Mouse (Mus musculus) lung, embryonic 14.5 days (tissue): ENCODE measurements around the gene Ext2. TPM values are rescaled to one million over a fixed set of nuclear protein-coding genes. Genes with fewer than 3 reads are reported as not detected.
A peak's percentile ranks its signal among the peaks of the same experiment; 100 is the strongest.

ENCODE experiments used
- ATAC-seq: fragments of 200-750 bp; cut with Nextera tagmentation; 2 replicates; pipeline ENCODE4 v1.8.0; 2017; ENCODE audit warnings: mild to moderate bottlenecking, moderate TSS enrichment, moderate library complexity; ENCODE audit not compliant: insufficient read depth
- DNase-seq: peaks from one replicate; pipeline ENCODE4 v3.0.0-alpha.2; 2015
- H3K27ac ChIP-seq: fragments of 300-500 bp; sonication (generic); 2 replicates; pipeline ENCODE4 v1.5.1; 2014; ENCODE audit warnings: low read depth, mild to moderate bottlenecking, moderate library complexity
- H3K27me3 ChIP-seq: fragments of 300-500 bp; sonication (generic); 2 replicates; pipeline ENCODE4 v1.6.1; 2014; ENCODE audit warnings: low read length, control low read depth; ENCODE audit not compliant: insufficient read depth
- H3K36me3 ChIP-seq: fragments of 300-500 bp; sonication (generic); 2 replicates; pipeline ENCODE4 v1.6.1; 2014; ENCODE audit warnings: control low read depth; ENCODE audit not compliant: insufficient read depth
- H3K4me1 ChIP-seq: fragments of 300-500 bp; sonication (generic); 2 replicates; pipeline ENCODE4 v1.6.1; 2014; ENCODE audit warnings: antibody characterized with exemption, control low read depth; ENCODE audit not compliant: insufficient read depth
- H3K4me2 ChIP-seq: fragments of 300-500 bp; sonication (generic); 2 replicates; pipeline ENCODE4 v1.6.1; 2014; ENCODE audit warnings: mild to moderate bottlenecking
- H3K4me3 ChIP-seq: fragments of 300-500 bp; sonication (generic); 2 replicates; pipeline ENCODE4 v1.5.1; 2014; ENCODE audit warnings: low read depth, low read length
- H3K9ac ChIP-seq: fragments of 300-500 bp; sonication (generic); 2 replicates; pipeline ENCODE4 v1.6.1; 2014
- H3K9me3 ChIP-seq: fragments of 300-500 bp; sonication (generic); 2 replicates; pipeline ENCODE4 v1.6.1; 2016; ENCODE audit warnings: low read depth, low read length, control low read depth
- CTCF ChIP-seq: IDR thresholded peaks from 2 replicates; pipeline ENCODE4 v1.5.1; 2016; ENCODE audit warnings: antibody characterized with exemption, low read depth
- WGBS: fragments of 180-500 bp; shearing (Covaris S2); extraction: QIAGEN DNeasy Blood & Tissue Kit; methylation state at CpG from one replicate; pipeline ENCODE4 v1.1.7; 2014; 5-methylcytosine and 5-hydroxymethylcytosine counted together
- polyA plus RNA-seq: library from polyadenylated mRNA; unstranded; fragments of >200 nt; fragmentation: Nextera tagmentation; extraction: Ambion mirVana; gene quantifications from 2 replicates; pipeline ENCODE4 v1.2.1, GENCODE M21; 2014

The Ext2 gene
- polyA plus RNA-seq, 1 experiment from 2014 or later = 138 TPM

DNA sequence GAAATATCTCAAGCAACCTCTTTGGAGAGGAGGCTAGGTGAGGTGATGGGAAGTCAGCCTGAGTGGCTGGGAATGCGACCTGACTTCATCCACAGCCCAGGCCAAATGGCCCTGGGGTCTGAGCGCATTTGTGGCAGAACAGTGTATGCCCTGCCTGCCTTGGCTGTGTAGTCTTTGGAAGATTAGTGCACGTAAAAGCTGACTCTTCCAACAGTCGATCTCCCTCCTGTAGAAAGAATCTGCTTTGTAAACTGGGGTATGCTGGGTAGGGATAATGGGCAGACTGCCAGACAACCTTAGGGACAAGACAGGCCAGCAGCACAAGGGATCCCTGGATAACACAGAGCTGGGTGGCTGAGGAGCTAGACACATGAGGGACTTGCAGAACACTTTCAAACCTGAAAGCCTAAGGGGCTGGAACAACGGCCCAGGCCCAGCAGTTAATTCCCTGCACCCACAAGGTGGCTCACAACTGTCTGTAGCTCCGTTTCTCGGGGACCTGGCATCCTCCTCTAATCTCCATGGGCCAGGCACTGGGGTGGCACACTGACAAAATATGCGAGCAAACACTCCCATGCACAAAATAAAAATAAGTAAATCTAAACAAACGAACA lies 38.3 kb downstream of the Ext2 start:
- Histone ChIP-seq H3K9ac (no peak overlapping the region), H3K4me2 (no peak overlapping the region), H3K36me3 (peaks cover 22% of the 10 kb centered on the region; the same call in 1 of the 2 replicates), H3K4me1 (peaks cover 8% of the 10 kb centered on the region), H3K9me3 (no peaks in the 10 kb centered on the region), H3K4me3 (no peak overlapping the region), H3K27ac (no peak overlapping the region), H3K27me3 (no peaks in the 10 kb centered on the region)
- DNase-seq (no peak), ATAC-seq (no peak)
- 78% methylated on average over 9 of the region's 9 CpGs for WGBS
- no peak for TF ChIP-seq CTCF

DNA sequence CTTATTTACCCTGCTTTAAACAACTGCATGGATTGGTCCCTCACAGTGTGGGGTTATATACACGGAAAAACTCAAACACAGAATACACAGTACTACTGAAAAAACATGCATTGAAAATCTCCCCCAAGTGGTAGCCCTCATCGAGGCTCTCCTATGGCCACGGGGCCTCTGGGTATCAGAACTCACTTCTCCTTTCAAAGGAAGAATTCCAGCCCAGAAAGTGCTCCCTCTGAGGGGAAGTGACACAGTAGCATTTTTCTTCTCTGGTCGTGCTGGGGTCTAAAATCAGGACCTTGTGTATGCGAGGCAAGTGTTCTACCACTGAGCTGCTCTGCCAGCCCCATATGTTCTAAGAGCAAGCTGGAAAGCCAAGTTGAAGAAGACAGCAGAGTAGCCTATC lies 39.7 kb downstream of the Ext2 start:
- H3K27me3 ChIP-seq = no peaks in the 10 kb centered on the region
- H3K9ac ChIP-seq = no peak overlapping the region
- H3K9me3 ChIP-seq = no peaks in the 10 kb centered on the region
- ATAC-seq (no peak), DNase-seq (no peak)
- H3K4me3 ChIP-seq = no peak overlapping the region
- H3K4me1 ChIP-seq = peaks cover 11% of the 10 kb centered on the region
- no peak overlapping the region for H3K4me2 ChIP-seq
- H3K36me3 ChIP-seq = peaks cover 16% of the 10 kb centered on the region; the same call in 1 of the 2 replicates
- 62% methylated on average over 5 of the region's 5 CpGs for WGBS
- no peak for TF ChIP-seq CTCF
- no peak overlapping the region for H3K27ac ChIP-seq

DNA sequence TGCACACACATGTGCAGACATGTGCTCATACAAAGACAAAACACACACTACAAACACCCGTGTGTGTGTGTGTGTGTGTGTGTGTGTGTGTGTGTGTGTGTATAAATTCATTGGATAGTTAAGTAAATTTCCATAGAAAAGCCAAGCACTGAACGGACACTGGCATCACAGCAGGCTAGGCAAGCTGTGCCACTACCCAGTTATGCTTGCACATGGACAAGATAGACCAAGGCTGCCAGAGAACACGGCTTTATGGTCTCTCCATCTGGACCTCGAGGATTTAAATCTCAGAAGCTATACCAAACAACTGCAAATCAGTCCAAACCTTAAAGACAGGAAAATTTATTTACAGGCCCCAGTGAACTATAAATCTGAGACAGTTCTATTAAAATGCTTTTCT lies 40.2 kb downstream of the Ext2 start:
- Histone ChIP-seq H3K27ac (no peak overlapping the region), H3K36me3 (peaks cover 11% of the 10 kb centered on the region; the same call in 1 of the 2 replicates), H3K4me1 (peaks cover 14% of the 10 kb centered on the region), H3K4me3 (no peak overlapping the region), H3K9me3 (no peaks in the 10 kb centered on the region), H3K4me2 (no peak overlapping the region), H3K9ac (no peak overlapping the region), H3K27me3 (no peaks in the 10 kb centered on the region)
- no peak for DNase-seq
- WGBS = 73% methylated on average over 4 of the region's 4 CpGs
- TF ChIP-seq CTCF = no peak
- no peak for ATAC-seq

DNA sequence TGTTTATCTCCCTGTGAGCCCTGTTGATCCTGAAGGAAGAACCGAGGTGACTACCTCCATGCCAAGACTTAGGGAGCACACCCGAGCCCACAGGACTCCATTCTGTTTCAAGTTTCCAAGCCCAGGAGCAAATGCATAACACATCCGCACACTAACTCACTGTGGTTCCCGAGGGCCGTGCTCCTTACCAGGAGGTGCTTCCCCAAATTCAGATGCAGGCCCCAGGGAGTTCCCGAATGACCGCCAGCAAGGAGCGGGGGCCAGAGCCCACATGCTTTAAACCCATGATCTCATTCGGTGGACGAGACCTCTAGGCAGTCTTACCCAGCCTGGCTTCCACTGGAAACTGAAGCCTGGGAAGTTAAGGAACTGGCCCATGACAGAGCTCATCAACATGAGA lies 41.8 kb downstream of the Ext2 start:
- no peak overlapping the region for H3K9ac ChIP-seq
- DNase-seq (no peak), ATAC-seq (no peak)
- no peak overlapping the region for H3K4me2 ChIP-seq
- H3K4me1 ChIP-seq = peaks cover 18% of the 10 kb centered on the region
- no peak overlapping the region for H3K27ac ChIP-seq
- H3K36me3 ChIP-seq = peaks cover 11% of the 10 kb centered on the region; the same call in 1 of the 2 replicates
- no peak overlapping the region for H3K4me3 ChIP-seq
- H3K27me3 ChIP-seq = no peaks in the 10 kb centered on the region
- no peaks in the 10 kb centered on the region for H3K9me3 ChIP-seq
- WGBS = 73% methylated on average over 10 of the region's 10 CpGs
- no peak for TF ChIP-seq CTCF

DNA sequence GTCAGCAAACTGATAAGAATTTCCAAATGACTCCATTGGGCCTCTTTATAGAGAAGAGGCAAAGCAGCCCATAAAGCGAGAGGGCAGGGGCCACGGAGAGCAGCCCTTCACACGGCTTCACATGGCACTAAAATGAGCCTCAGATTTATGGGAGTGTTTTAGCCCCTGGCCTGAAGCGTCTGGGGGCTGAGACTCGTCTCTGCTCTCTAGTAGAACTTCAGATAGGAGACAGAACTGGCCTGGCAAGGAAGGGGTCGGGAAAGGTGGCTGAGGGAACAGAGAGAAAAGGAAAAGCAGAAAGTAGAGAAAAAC lies 42.5 kb downstream of the Ext2 start:
- Histone ChIP-seq H3K27ac (peak overlapping the region; percentile 1; the same call in 1 of the 2 replicates), H3K4me1 (peaks cover 18% of the 10 kb centered on the region), H3K9ac (no peak overlapping the region; the same call in 1 of the 2 replicates), H3K4me3 (no peak overlapping the region), H3K9me3 (no peaks in the 10 kb centered on the region), H3K27me3 (no peaks in the 10 kb centered on the region), H3K4me2 (no peak overlapping the region), H3K36me3 (peaks cover 11% of the 10 kb centered on the region; the same call in 1 of the 2 replicates)
- ATAC-seq (peak; percentile 50), DNase-seq (no peak)
- WGBS = 27% methylated on average over 6 of the region's 6 CpGs
- no peak for TF ChIP-seq CTCF

DNA sequence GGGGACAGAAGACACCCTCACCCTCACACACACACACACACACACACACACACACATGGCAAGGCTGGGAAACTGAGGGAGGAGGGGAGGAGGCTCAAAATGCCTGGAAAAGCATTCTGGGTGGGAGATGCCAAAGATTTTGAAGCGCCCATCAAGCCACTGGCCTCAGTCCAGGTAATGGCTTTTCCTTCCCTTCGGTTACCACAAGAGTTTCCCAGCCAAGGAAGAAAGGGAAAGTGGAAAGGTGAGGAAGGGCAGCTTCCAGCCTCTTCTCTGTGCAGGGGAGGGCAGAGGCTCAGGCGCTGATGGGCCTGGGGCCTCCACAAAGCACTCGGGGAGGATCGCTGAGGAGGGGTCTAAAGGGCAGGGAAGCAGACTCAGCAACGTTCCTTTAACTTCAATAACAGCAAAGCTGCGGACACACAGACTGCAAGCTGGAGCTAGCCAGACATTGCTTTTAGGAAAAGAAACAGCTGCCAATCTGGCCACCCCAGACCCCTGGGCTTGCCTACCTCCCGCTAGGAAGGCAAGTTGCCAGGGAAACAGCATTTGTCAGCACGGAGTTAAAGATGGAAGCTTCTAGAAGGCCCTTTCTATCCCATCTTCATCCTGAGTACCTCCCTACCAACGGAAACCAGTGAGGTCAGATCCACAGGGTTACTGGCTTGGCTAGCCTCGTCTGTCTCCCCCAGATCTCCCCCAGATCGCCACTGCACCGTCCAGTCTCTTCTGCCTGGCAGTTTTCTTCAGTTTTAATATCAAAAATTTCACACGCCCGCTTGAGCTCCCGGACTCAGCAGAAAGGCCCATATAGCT lies 43.1 kb downstream of the Ext2 start:
- 38% methylated on average over 16 of the region's 16 CpGs for WGBS
- no peak overlapping the region for H3K9ac ChIP-seq
- H3K27me3 ChIP-seq = no peaks in the 10 kb centered on the region
- H3K4me1 ChIP-seq = peaks cover 18% of the 10 kb centered on the region
- no peak overlapping the region for H3K4me3 ChIP-seq
- H3K9me3 ChIP-seq = no peaks in the 10 kb centered on the region
- ATAC-seq (peak; percentile 63), DNase-seq (peak; percentile 77)
- peaks cover 11% of the 10 kb centered on the region; the same call in 1 of the 2 replicates for H3K36me3 ChIP-seq
- TF ChIP-seq CTCF = no peak
- H3K4me2 ChIP-seq = no peak overlapping the region
- peak overlapping the region; percentile 1; the same call in 1 of the 2 replicates for H3K27ac ChIP-seq

DNA sequence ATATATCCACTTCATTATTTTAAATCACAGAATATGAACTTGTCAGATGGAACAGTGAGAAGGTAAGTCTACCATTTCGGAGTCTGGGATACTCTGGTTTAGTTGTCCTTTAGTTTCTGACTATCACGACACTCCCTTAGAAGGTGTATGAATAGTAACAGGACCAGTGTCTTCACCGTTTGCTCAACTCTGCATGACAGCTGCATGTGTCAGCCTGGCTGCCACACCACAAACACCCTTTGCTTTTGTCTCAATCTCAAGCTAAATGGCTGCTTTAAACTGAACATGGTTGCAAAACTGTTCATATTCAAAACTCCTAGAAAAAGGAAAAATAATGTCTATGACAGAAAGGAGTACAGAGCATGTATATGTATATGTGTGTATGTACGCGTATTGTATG lies 43.8 kb downstream of the Ext2 start:
- H3K36me3 ChIP-seq = 0 out of 2 replicates have a peak, but pooled peaks cover 8% of the 10 kb centered on the region
- no peaks in the 10 kb centered on the region for H3K9me3 ChIP-seq
- TF ChIP-seq CTCF = no peak
- no peak for DNase-seq
- no peak overlapping the region for H3K4me2 ChIP-seq
- 84% methylated on average over 5 of the region's 5 CpGs for WGBS
- ATAC-seq = no peak
- no peaks in the 10 kb centered on the region for H3K27me3 ChIP-seq
- no peak overlapping the region for H3K9ac ChIP-seq
- no peak overlapping the region for H3K4me3 ChIP-seq
- H3K27ac ChIP-seq = no peak overlapping the region; the same call in 1 of the 2 replicates
- peaks cover 18% of the 10 kb centered on the region for H3K4me1 ChIP-seq
